Mouse (Mus musculus) limb, embryonic 12.5 days (tissue): ENCODE results near the gene Fbxl15. TPM values are rescaled to one million over a fixed set of nuclear protein-coding genes. Genes with fewer than 3 reads are reported as not detected.
A peak's percentile ranks its signal among the peaks of the same experiment; 100 is the strongest.

Experiments
- ATAC-seq: fragments of 200-750 bp; cut with Nextera tagmentation; 2 replicates; pipeline ENCODE4 v1.8.0; 2017; ENCODE audit warnings: low read depth, moderate TSS enrichment; ENCODE audit not compliant: insufficient number of reproducible peaks, insufficient read depth, low FRiP score, low TSS enrichment
- H3K27ac ChIP-seq: fragments of 300-500 bp; sonication (generic); 2 replicates; pipeline ENCODE4 v1.5.1; 2016; ENCODE audit warnings: mild to moderate bottlenecking, moderate library complexity
- H3K27me3 ChIP-seq: fragments of 300-500 bp; sonication (generic); 2 replicates; pipeline ENCODE4 v1.6.1; 2016; ENCODE audit warnings: mild to moderate bottlenecking, moderate library complexity
- H3K36me3 ChIP-seq: fragments of 300-500 bp; sonication (generic); 2 replicates; pipeline ENCODE4 v1.6.1; 2016; ENCODE audit warnings: mild to moderate bottlenecking, moderate library complexity
- H3K4me1 ChIP-seq: fragments of 300-500 bp; sonication (generic); replicated peaks from 2 replicates; pipeline ENCODE4 v1.6.1; 2016
- H3K4me2 ChIP-seq: fragments of 300-500 bp; sonication (generic); 2 replicates; pipeline ENCODE4 v1.6.1; 2016; ENCODE audit warnings: mild to moderate bottlenecking, moderate library complexity
- H3K4me3 ChIP-seq: fragments of 300-500 bp; sonication (generic); replicated peaks from 2 replicates; pipeline ENCODE4 v1.5.1; 2016; ENCODE audit warnings: mild to moderate bottlenecking
- H3K9ac ChIP-seq: fragments of 300-500 bp; sonication (generic); replicated peaks from 2 replicates; pipeline ENCODE4 v1.6.1; 2016; ENCODE audit warnings: mild to moderate bottlenecking, moderate library complexity
- H3K9me3 ChIP-seq: fragments of 300-500 bp; sonication (generic); 2 replicates; pipeline ENCODE4 v1.6.1; 2016; ENCODE audit warnings: mild to moderate bottlenecking, moderate library complexity
- WGBS: fragments of 180-500 bp; shearing (Covaris S2); methylation state at CpG from one replicate; pipeline ENCODE4 v1.1.7; 2016; 5-methylcytosine and 5-hydroxymethylcytosine counted together
- polyA plus RNA-seq: library from polyadenylated mRNA; unstranded; fragments of >200 nt; fragmentation: Nextera tagmentation; extraction: Ambion mirVana; gene quantifications from 2 replicates; pipeline ENCODE4 v1.2.1, GENCODE M21; 2016

Fbxl15 gene
- polyA plus RNA-seq, 1 experiment from 2014 or later = 14.3 TPM

- 76% methylated on average over 21 of the region's 21 CpGs for whole genome bisulfite sequencing
- Histone ChIP-seq H3K27me3 (peaks cover 64% of the 10 kb centered on the region), H3K4me2 (no peak overlapping the region), H3K27ac (no peak overlapping the region), H3K36me3 (peaks cover 34% of the 10 kb centered on the region), H3K4me3 (no peak overlapping the region), H3K9ac (no peak overlapping the region), H3K4me1 (peaks cover 19% of the 10 kb centered on the region), H3K9me3 (no peaks in the 10 kb centered on the region)
- no peak for ATAC-seq
Measured at GRCm38 (mm10) chr19:46309651-46310305, 18.2 kb upstream of the Fbxl15 start.

- Histone ChIP-seq H3K4me1 (peaks cover 16% of the 10 kb centered on the region), H3K9me3 (no peaks in the 10 kb centered on the region), H3K4me2 (no peak overlapping the region), H3K9ac (no peak overlapping the region), H3K27me3 (peaks cover 70% of the 10 kb centered on the region), H3K4me3 (no peak overlapping the region), H3K27ac (no peak overlapping the region), H3K36me3 (peaks cover 34% of the 10 kb centered on the region)
- ATAC-seq = no peak
- WGBS = 84% methylated on average over 12 of the region's 12 CpGs
Measured at GRCm38 (mm10) chr19:46310312-46310865, 17.6 kb upstream of the Fbxl15 start.

GRCm38 (mm10) chr19:46311341-46311740 lies 16.6 kb upstream of the Fbxl15 start:
- 88% methylated on average over 9 of the region's 9 CpGs for WGBS
- Histone ChIP-seq H3K9ac (no peak overlapping the region), H3K27ac (no peak overlapping the region), H3K4me2 (no peak overlapping the region), H3K4me3 (no peak overlapping the region), H3K9me3 (no peaks in the 10 kb centered on the region), H3K27me3 (peaks cover 74% of the 10 kb centered on the region), H3K36me3 (peaks cover 34% of the 10 kb centered on the region), H3K4me1 (peaks cover 10% of the 10 kb centered on the region)
- no peak for ATAC-seq

- no peak overlapping the region for H3K4me2 ChIP-seq
- no peak for ATAC-seq
- peaks cover 31% of the 10 kb centered on the region for H3K36me3 ChIP-seq
- peaks cover 15% of the 10 kb centered on the region for H3K4me1 ChIP-seq
- no peak overlapping the region for H3K9ac ChIP-seq
- no peak overlapping the region for H3K4me3 ChIP-seq
- H3K27me3 ChIP-seq = peaks cover 74% of the 10 kb centered on the region
- H3K27ac ChIP-seq = no peak overlapping the region
- 88% methylated on average over 21 of the region's 21 CpGs for WGBS
- no peaks in the 10 kb centered on the region for H3K9me3 ChIP-seq
Measured at GRCm38 (mm10) chr19:46312566-46312965, 15.4 kb upstream of the Fbxl15 start.

- Histone ChIP-seq H3K9me3 (no peaks in the 10 kb centered on the region), H3K27ac (no peak overlapping the region), H3K9ac (no peak overlapping the region), H3K27me3 (peaks cover 74% of the 10 kb centered on the region), H3K4me3 (no peak overlapping the region), H3K36me3 (peaks cover 29% of the 10 kb centered on the region), H3K4me2 (no peak overlapping the region), H3K4me1 (peaks cover 21% of the 10 kb centered on the region)
- 82% methylated on average over 9 of the region's 9 CpGs for WGBS
- ATAC-seq = no peak
Measured at GRCm38 (mm10) chr19:46313116-46313515, 14.9 kb upstream of the Fbxl15 start.

DNA sequence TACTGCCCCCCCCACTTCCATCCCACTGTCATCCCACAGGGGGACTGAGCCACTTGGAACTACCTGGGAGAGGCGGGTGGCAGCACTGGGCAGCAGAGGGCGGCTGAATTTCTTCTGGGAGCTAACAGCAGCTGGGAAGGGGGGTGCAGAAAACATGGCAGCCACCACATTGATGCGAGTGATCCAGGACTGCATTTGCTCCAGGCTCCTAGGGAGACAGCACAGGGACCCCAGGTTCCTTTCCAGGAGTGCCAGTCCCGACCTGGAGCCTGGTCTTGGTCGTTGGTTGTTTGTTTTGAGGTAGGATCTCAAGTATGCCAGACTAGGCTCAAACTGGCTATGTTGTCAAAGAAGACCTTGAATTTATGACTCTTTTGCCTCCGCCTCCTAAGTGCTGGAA lies 14.4 kb upstream of the Fbxl15 start:
- peaks cover 74% of the 10 kb centered on the region for H3K27me3 ChIP-seq
- H3K9ac ChIP-seq = no peak overlapping the region
- no peak overlapping the region for H3K4me3 ChIP-seq
- ATAC-seq = no peak
- H3K36me3 ChIP-seq = peaks cover 29% of the 10 kb centered on the region
- H3K4me1 ChIP-seq = peaks cover 21% of the 10 kb centered on the region
- H3K27ac ChIP-seq = no peak overlapping the region
- H3K4me2 ChIP-seq = no peak overlapping the region
- WGBS = 66% methylated on average over 6 of the region's 6 CpGs
- no peaks in the 10 kb centered on the region for H3K9me3 ChIP-seq

GRCm38 (mm10) chr19:46314151-46314601 lies 13.8 kb upstream of the Fbxl15 start:
- Histone ChIP-seq H3K4me3 (no peak overlapping the region), H3K27me3 (peaks cover 77% of the 10 kb centered on the region), H3K27ac (no peak overlapping the region), H3K9ac (no peak overlapping the region), H3K9me3 (no peaks in the 10 kb centered on the region), H3K4me1 (peaks cover 22% of the 10 kb centered on the region), H3K36me3 (peaks cover 29% of the 10 kb centered on the region), H3K4me2 (no peak overlapping the region)
- ATAC-seq = no peak
- WGBS = 12% methylated on average over 18 of the region's 18 CpGs

GRCm38 (mm10) chr19:46314872-46315742 lies 12.9 kb upstream of the Fbxl15 start:
- H3K27me3 ChIP-seq = peaks cover 81% of the 10 kb centered on the region
- no peak for ATAC-seq
- H3K9me3 ChIP-seq = no peaks in the 10 kb centered on the region
- 39% methylated on average over 14 of the region's 14 CpGs for WGBS
- H3K4me1 ChIP-seq = peaks cover 24% of the 10 kb centered on the region
- H3K4me2 ChIP-seq = no peak overlapping the region
- H3K36me3 ChIP-seq = peaks cover 23% of the 10 kb centered on the region
- H3K27ac ChIP-seq = no peak overlapping the region
- no peak overlapping the region for H3K9ac ChIP-seq
- H3K4me3 ChIP-seq = no peak overlapping the region

DNA sequence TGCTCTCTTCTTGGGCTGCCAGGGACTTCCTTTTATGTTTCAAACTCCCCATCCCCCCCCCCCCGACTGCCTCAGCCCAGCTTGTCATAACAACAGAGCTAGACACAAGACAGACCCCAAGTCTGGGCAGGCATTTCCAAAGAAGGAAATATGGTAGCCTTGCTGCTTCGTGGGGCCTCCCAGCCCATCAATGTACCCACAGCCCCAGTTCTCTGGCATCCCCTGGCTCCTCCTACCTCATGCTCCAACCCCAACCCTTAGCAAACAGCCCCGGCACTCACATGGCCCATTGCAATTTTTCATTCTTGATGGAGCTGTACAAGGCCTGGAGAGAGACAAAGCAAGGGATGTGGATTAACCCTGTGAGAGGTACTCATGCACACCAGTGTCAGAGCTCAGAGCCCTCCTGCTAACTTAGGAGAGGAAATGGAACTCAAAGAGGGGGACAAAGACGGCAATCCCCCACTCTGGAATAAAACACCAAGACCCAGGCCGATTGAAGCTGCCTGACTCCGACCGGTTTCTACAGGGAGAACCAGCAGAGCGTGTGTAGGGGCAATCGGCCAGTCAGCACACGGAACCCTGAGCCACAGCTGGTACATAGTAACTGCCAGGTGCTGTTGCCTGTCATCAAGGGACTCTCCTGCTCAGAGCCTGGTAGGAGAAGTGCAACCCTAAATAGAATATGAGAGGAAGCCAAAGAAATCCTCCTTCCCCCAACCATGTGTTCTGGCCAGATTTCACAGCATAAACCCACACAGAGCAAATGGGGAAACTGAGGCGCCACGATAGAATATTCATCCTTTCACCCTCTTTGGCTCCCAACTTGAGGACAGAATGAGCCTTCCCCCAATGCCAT lies 12.0 kb upstream of the Fbxl15 start:
- H3K4me2 ChIP-seq = no peak overlapping the region
- H3K4me1 ChIP-seq = peaks cover 24% of the 10 kb centered on the region
- peaks cover 15% of the 10 kb centered on the region for H3K36me3 ChIP-seq
- WGBS = 52% methylated on average over 12 of the region's 12 CpGs
- peaks cover 88% of the 10 kb centered on the region for H3K27me3 ChIP-seq
- no peaks in the 10 kb centered on the region for H3K9me3 ChIP-seq
- H3K27ac ChIP-seq = no peak overlapping the region
- no peak overlapping the region for H3K4me3 ChIP-seq
- no peak for ATAC-seq
- H3K9ac ChIP-seq = no peak overlapping the region

GRCm38 (mm10) chr19:46316846-46317545 lies 11.0 kb upstream of the Fbxl15 start:
- Histone ChIP-seq H3K9me3 (no peaks in the 10 kb centered on the region), H3K27me3 (peaks cover 98% of the 10 kb centered on the region), H3K9ac (peak overlapping the region; percentile 59), H3K27ac (no peak overlapping the region), H3K4me1 (peaks cover 31% of the 10 kb centered on the region), H3K36me3 (0 out of 2 replicates have a peak, but pooled peaks cover 5% of the 10 kb centered on the region), H3K4me3 (peak overlapping the region; percentile 49), H3K4me2 (peak overlapping the region; percentile 73)
- 28% methylated on average over 15 of the region's 15 CpGs for WGBS
- ATAC-seq = no peak
